Mouse (Mus musculus) heart, adult 2 months (tissue): ENCODE results near the gene Gbp10.
"Not testable (repeated sequence)": the region's sequence is repeated elsewhere in the genome, so short reads cannot be mapped to it uniquely, and the experiment has no call there.

ENCODE experiments used
- CTCF ChIP-seq: fragments of 200-600 bp; IDR thresholded peaks from 2 replicates; pipeline ENCODE4 v1.8.1; 2022; ENCODE audit warnings: antibody characterized with exemption, mild to moderate bottlenecking, moderate library complexity
- EP300 ChIP-seq: fragments of 200-500 bp; IDR thresholded peaks from 2 replicates; pipeline ENCODE4 v1.6.1; 2011; ENCODE audit warnings: low read depth, low read length, control low read depth; ENCODE audit not compliant: insufficient read depth
- POLR2A ChIP-seq: fragments of 200-500 bp; IDR thresholded peaks from 2 replicates; pipeline ENCODE4 v1.6.1; 2011; ENCODE audit warnings: mild to moderate bottlenecking, low read depth, low read length, control low read depth; ENCODE audit not compliant: insufficient read depth

DNA sequence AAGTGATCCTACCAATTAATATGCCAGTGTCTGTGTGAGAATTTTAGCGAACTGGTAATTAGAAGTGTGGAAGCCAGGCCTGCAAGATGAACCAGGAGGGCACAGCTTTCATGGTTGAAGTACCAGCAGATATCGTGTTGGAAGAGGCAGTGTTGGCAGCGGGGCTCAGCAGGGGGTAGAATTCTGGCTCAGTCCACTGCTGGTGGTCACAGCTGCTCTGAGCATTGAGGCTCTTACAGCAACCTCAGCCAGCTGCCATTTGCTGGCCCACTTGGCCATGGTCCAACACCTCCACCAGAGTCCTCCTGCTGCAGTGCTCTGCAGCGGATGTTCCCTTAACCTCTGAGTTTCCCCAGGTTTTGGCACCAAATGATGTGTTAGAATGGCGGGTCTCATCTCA, 43.0 kb downstream of the Gbp10 start:
- TF ChIP-seq CTCF, POLR2A, EP300: not testable (repeated sequence)
